Mouse (Mus musculus): Measurements from ENCODE around the gene Arhgap15. TPM values are rescaled to one million over a fixed set of nuclear protein-coding genes. Genes with fewer than 3 reads are reported as not detected.

Gene Arhgap15
- total and polyA plus RNA-seq, 3 experiments, result 0.39 to 1.2 (median 0.70) TPM

GRCm38 (mm10) chr2:44111276-44111675 is 362.7 kb downstream of the Arhgap15 start:
- Histone ChIP-seq H3K4me3 (no peak overlapping the region), H3K4me1 (ENCODE audit: control insufficient read depth, insufficient read depth, low read length) (peaks cover 4% of the 10 kb centered on the region), H3K79me2 (replicated peaks; ENCODE audit: control insufficient read depth, insufficient read depth, low read length) (no peaks in the 10 kb centered on the region), H3K27ac (no peak overlapping the region), H3K9ac (ENCODE audit: low read depth, low read length) (no peak overlapping the region), H3K27me3 (ENCODE audit: control insufficient read depth, insufficient read depth, low read length) (no peaks in the 10 kb centered on the region), H3K36me3 (ENCODE audit: control insufficient read depth, insufficient read depth, low read length) (no peaks in the 10 kb centered on the region)
- 85% methylated on average over 3 of the region's 3 CpGs for WGBS
- no peak for DNase-seq
- intact Hi-C loops (cut with DNase I), result loop anchor here (10.0 kb wide), 1 partner anchor 104 kb away; no protein-coding TSS in a partner anchor
- no peak for TF ChIP-seq POLR2A (IDR thresholded peaks at IDR 0.05; ENCODE audit: insufficient read depth, low read depth, low read length)
- TF ChIP-seq CTCF (IDR thresholded peaks at IDR 0.05), result no peak
- no peak for TF ChIP-seq EP300 (IDR thresholded peaks at IDR 0.05; ENCODE audit: insufficient read depth, low read depth, low read length)

GRCm38 (mm10) chr2:44112990-44113798 is 364.6 kb downstream of the Arhgap15 start:
- H3K27me3 ChIP-seq (ENCODE audit: control insufficient read depth, insufficient read depth, low read length), result no peaks in the 10 kb centered on the region
- H3K9ac ChIP-seq (ENCODE audit: low read depth, low read length), result no peak overlapping the region
- peaks cover 4% of the 10 kb centered on the region for H3K4me1 ChIP-seq (ENCODE audit: control insufficient read depth, insufficient read depth, low read length)
- H3K27ac ChIP-seq, result peak overlapping the region; percentile 42
- no peak overlapping the region for H3K4me3 ChIP-seq
- TF ChIP-seq CTCF (IDR thresholded peaks at IDR 0.05), result no peak
- no peaks in the 10 kb centered on the region for H3K79me2 ChIP-seq (replicated peaks; ENCODE audit: control insufficient read depth, insufficient read depth, low read length)
- WGBS, result 65% methylated on average over 9 of the region's 9 CpGs
- peak; percentile 32 to 35 for DNase-seq
- no peaks in the 10 kb centered on the region for H3K36me3 ChIP-seq (ENCODE audit: control insufficient read depth, insufficient read depth, low read length)
- intact Hi-C loops (cut with DNase I), result loop anchor here (10.0 kb wide), 1 partner anchor 102 kb away; no protein-coding TSS in a partner anchor

GRCm38 (mm10) chr2:44114296-44114695 is 365.7 kb downstream of the Arhgap15 start:
- H3K27ac ChIP-seq, result peak overlapping the region; percentile 42; the same call in 1 of the 2 replicates
- TF ChIP-seq POLR2A (IDR thresholded peaks at IDR 0.05; ENCODE audit: insufficient read depth, low read depth, low read length) (no peak), EP300 (IDR thresholded peaks at IDR 0.05; ENCODE audit: insufficient read depth, low read depth, low read length) (no peak), CTCF (IDR thresholded peaks at IDR 0.05) (no peak)
- 56% methylated on average over 2 of the region's 2 CpGs for WGBS
- intact Hi-C loops (cut with DNase I), result loop anchor here (10.0 kb wide), 1 partner anchor 101 kb away; no protein-coding TSS in a partner anchor
- H3K79me2 ChIP-seq (replicated peaks; ENCODE audit: control insufficient read depth, insufficient read depth, low read length), result no peaks in the 10 kb centered on the region
- no peak overlapping the region for H3K4me3 ChIP-seq
- H3K27me3 ChIP-seq (ENCODE audit: control insufficient read depth, insufficient read depth, low read length), result no peaks in the 10 kb centered on the region
- H3K9ac ChIP-seq (ENCODE audit: low read depth, low read length), result no peak overlapping the region
- H3K4me1 ChIP-seq (ENCODE audit: control insufficient read depth, insufficient read depth, low read length), result peaks cover 4% of the 10 kb centered on the region
- H3K36me3 ChIP-seq (ENCODE audit: control insufficient read depth, insufficient read depth, low read length), result no peaks in the 10 kb centered on the region
- no peak for DNase-seq

GRCm38 (mm10) chr2:44121162-44121561 is 372.5 kb downstream of the Arhgap15 start:
- 81% methylated on average over 5 of the region's 5 CpGs for WGBS
- Histone ChIP-seq H3K4me1 (ENCODE audit: control insufficient read depth, insufficient read depth, low read length) (no peaks in the 10 kb centered on the region), H3K79me2 (replicated peaks; ENCODE audit: control insufficient read depth, insufficient read depth, low read length) (no peaks in the 10 kb centered on the region), H3K27ac (no peak overlapping the region), H3K36me3 (ENCODE audit: control insufficient read depth, insufficient read depth, low read length) (no peaks in the 10 kb centered on the region), H3K4me3 (no peak overlapping the region), H3K27me3 (ENCODE audit: control insufficient read depth, insufficient read depth, low read length) (no peaks in the 10 kb centered on the region), H3K9ac (ENCODE audit: low read depth, low read length) (no peak overlapping the region)
- intact Hi-C loops (cut with DNase I), result no loop called here
- no peak for TF ChIP-seq EP300 (IDR thresholded peaks at IDR 0.05; ENCODE audit: insufficient read depth, low read depth, low read length)
- no peak for TF ChIP-seq CTCF (IDR thresholded peaks at IDR 0.05)
- no peak for TF ChIP-seq POLR2A (IDR thresholded peaks at IDR 0.05; ENCODE audit: insufficient read depth, low read depth, low read length)
- no peak for DNase-seq

GRCm38 (mm10) chr2:44123246-44123645 is 374.6 kb downstream of the Arhgap15 start:
- intact Hi-C loops (cut with DNase I), result no loop called here
- no peak overlapping the region for H3K9ac ChIP-seq (ENCODE audit: low read depth, low read length)
- H3K36me3 ChIP-seq (ENCODE audit: control insufficient read depth, insufficient read depth, low read length), result no peaks in the 10 kb centered on the region
- H3K79me2 ChIP-seq (replicated peaks; ENCODE audit: control insufficient read depth, insufficient read depth, low read length), result no peaks in the 10 kb centered on the region
- H3K27me3 ChIP-seq (ENCODE audit: control insufficient read depth, insufficient read depth, low read length), result no peaks in the 10 kb centered on the region
- H3K27ac ChIP-seq, result no peak overlapping the region
- TF ChIP-seq EP300 (IDR thresholded peaks at IDR 0.05; ENCODE audit: insufficient read depth, low read depth, low read length), result no peak
- no peak for TF ChIP-seq POLR2A (IDR thresholded peaks at IDR 0.05; ENCODE audit: insufficient read depth, low read depth, low read length)
- TF ChIP-seq CTCF (IDR thresholded peaks at IDR 0.05), result no peak
- H3K4me3 ChIP-seq, result no peak overlapping the region
- 77% methylated on average over 2 of the region's 2 CpGs for WGBS
- no peak for DNase-seq
- no peaks in the 10 kb centered on the region for H3K4me1 ChIP-seq (ENCODE audit: control insufficient read depth, insufficient read depth, low read length)

- Histone ChIP-seq H3K4me1 (ENCODE audit: control insufficient read depth, insufficient read depth, low read length) (no peaks in the 10 kb centered on the region), H3K9ac (ENCODE audit: low read depth, low read length) (no peak overlapping the region), H3K27me3 (ENCODE audit: control insufficient read depth, insufficient read depth, low read length) (no peaks in the 10 kb centered on the region), H3K27ac (no peak overlapping the region), H3K36me3 (ENCODE audit: control insufficient read depth, insufficient read depth, low read length) (no peaks in the 10 kb centered on the region), H3K4me3 (no peak overlapping the region), H3K79me2 (replicated peaks; ENCODE audit: control insufficient read depth, insufficient read depth, low read length) (no peaks in the 10 kb centered on the region)
- DNase-seq, result no peak
- WGBS, result 70% methylated on average over 3 of the region's 3 CpGs
- intact Hi-C loops (cut with DNase I), result no loop called here
- no peak for TF ChIP-seq CTCF (IDR thresholded peaks at IDR 0.05)
- TF ChIP-seq POLR2A (IDR thresholded peaks at IDR 0.05; ENCODE audit: insufficient read depth, low read depth, low read length), result no peak
- TF ChIP-seq EP300 (IDR thresholded peaks at IDR 0.05; ENCODE audit: insufficient read depth, low read depth, low read length), result no peak
Measured at GRCm38 (mm10) chr2:44124093-44124492, 375.5 kb downstream of the Arhgap15 start.

All from heart, adult 2 months (tissue).